Mouse (Mus musculus): Measurements from ENCODE around the gene Lhfpl3. TPM values are rescaled to one million over a fixed set of nuclear protein-coding genes. Genes with fewer than 3 reads are reported as not detected.

The Lhfpl3 gene
- 0.11 TPM for polyA plus RNA-seq (2014; fragmentation: Illumina TruSeq; extraction: RNeasy Lipid Tissue Mini Kit (QIAGEN cat#74804); ENCODE audit: low read depth, low replicate concordance)

GRCm38 (mm10) chr5:22745885-22746532 is at the start of gene Lhfpl3:
TSS of gene Lhfpl3 (plus strand) at chr5:22746059.

Other genes with a start within 250 kb of the Lhfpl3 start
- gene Orc5, start 195.6 kb upstream of the Lhfpl3 start, polyA plus RNA-seq (2014; fragmentation: Illumina TruSeq; extraction: RNeasy Lipid Tissue Mini Kit (QIAGEN cat#74804); ENCODE audit: low read depth, low replicate concordance): 19.9 TPM

Measured in adipose tissue, adult 10 weeks (tissue).